Mouse (Mus musculus): ENCODE data around the gene Ttc34. TPM values are rescaled to one million over a fixed set of nuclear protein-coding genes. Genes with fewer than 3 reads are reported as not detected.
A peak's percentile ranks its signal among the peaks of the same experiment; 100 is the strongest.

Ttc34 gene
- polyA plus RNA-seq, 1 experiment: 19.9 TPM

DNA sequence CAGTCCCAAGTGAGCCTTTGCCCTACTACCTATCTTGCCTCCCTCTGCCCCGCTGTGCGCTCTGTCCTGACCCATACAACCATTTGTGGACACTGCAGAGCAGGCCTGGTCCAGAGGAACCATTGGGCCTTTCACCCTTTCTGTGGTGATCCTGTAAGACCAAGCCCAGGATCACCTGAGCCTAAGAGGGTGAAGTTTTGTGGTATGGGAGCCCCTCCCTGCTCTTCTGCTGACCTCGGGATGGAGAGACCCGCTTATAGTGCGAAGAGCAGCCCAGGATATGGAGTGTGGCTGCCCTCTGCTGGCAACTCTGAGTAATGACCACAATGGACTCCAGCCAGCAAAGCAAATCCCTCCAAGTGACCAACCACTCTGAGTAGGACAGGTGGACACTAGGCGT, 11.6 kb upstream of the Ttc34 start:
- Histone ChIP-seq H3K4me1 (ENCODE audit: control insufficient read depth, insufficient read depth, low read length) (no peaks in the 10 kb centered on the region), H3K27ac (ENCODE audit: control insufficient read depth, insufficient read depth, low read depth, low read length) (no peak overlapping the region), H3K27me3 (ENCODE audit: control insufficient read depth, insufficient read depth, low read length) (no peaks in the 10 kb centered on the region), H3K4me3 (ENCODE audit: control insufficient read depth, low read depth, low read length) (no peak overlapping the region), H3K36me3 (ENCODE audit: control insufficient read depth, insufficient read depth, low read length) (no peaks in the 10 kb centered on the region)
- TF ChIP-seq POLR2A (IDR thresholded peaks at IDR 0.05; ENCODE audit: control insufficient read depth, low read depth, low read length) (no peak), CTCF (IDR thresholded peaks at IDR 0.05; ENCODE audit: control insufficient read depth, insufficient read depth, insufficient replicate concordance, low read depth, low read length) (peak; percentile 89)

DNA sequence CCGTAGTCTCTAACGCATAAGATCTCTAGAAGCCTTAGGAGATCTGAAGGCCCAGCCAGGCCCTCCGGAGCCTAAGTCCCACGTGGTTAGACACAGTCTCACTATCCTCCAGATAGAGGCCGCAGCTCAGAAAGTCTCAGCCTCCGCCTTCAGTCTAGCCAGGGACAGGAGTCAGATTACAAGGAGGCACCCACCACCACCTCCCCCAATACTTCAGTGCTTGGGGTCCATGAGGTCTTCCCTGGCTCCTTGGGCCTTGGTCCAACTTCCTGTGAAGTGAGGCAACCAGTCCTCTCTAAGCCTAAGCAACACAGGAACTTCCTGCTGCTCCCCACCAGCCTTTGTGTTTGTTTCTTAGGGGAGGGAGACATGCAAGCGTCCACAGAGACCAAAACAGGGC, 11.0 kb upstream of the Ttc34 start:
- no peaks in the 10 kb centered on the region for H3K27me3 ChIP-seq (ENCODE audit: control insufficient read depth, insufficient read depth, low read length)
- H3K27ac ChIP-seq (ENCODE audit: control insufficient read depth, insufficient read depth, low read depth, low read length): no peak overlapping the region
- TF ChIP-seq POLR2A (IDR thresholded peaks at IDR 0.05; ENCODE audit: control insufficient read depth, low read depth, low read length) (no peak), CTCF (IDR thresholded peaks at IDR 0.05; ENCODE audit: control insufficient read depth, insufficient read depth, insufficient replicate concordance, low read depth, low read length) (no peak)
- no peak overlapping the region for H3K4me3 ChIP-seq (ENCODE audit: control insufficient read depth, low read depth, low read length)
- H3K4me1 ChIP-seq (ENCODE audit: control insufficient read depth, insufficient read depth, low read length): no peaks in the 10 kb centered on the region
- no peaks in the 10 kb centered on the region for H3K36me3 ChIP-seq (ENCODE audit: control insufficient read depth, insufficient read depth, low read length)

DNA sequence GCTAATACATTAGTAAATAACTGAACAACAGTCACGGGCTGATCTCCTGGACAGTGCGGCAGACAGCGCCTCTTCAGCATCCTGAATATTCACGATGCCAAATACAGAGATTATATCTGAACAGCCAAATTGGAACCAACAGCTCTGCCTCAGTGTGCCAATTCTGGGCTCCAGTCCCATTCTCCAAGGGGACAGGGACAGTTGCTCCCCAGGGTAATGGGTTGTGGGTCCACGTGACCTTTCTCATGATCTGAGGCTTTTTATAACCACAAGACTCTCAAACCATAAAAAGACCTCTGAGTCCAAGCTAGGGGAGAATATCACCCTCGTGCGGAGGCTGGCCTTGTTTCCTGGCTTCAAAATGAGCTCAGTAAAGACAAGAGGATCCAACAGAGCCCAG, 10.1 kb upstream of the Ttc34 start:
- TF ChIP-seq POLR2A (IDR thresholded peaks at IDR 0.05; ENCODE audit: control insufficient read depth, low read depth, low read length) (no peak), CTCF (IDR thresholded peaks at IDR 0.05; ENCODE audit: control insufficient read depth, insufficient read depth, insufficient replicate concordance, low read depth, low read length) (no peak)

DNA sequence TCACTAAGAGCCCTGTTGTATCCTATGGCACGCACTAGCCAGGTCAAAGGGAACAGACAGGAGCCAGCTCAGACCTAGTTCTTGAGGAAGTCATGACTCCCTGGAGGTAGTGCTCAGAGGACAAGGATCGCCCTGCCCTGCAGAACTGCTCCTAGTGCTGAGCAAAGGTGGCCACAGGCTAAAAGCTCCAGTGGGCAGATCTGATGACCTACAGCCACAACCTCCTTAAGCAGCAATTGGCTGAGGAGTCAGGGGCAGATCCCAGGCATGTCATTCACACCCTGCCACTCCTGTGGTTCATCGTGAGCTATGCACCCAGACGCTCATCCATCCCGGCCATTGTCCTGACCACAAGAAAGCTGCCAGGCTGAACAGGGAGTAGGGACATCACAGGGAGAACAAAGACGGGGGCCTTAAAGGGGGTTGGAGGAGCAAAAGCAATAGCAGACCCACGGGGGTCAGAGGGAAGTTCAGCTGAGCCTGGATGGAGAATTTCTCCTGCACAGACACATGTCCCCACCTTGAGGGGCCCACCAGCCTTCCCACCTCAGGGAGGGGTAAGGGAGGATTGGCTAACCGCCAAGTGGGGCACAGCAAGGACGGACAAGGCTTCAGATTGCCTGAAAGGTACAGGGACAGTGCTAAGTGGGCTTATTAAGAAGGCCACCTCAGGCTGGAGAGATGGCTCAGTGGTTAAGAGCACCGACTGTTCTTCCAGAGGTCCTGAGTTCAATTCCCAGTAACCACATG, 9.2 kb upstream of the Ttc34 start:
- H3K36me3 ChIP-seq (ENCODE audit: control insufficient read depth, insufficient read depth, low read length): no peaks in the 10 kb centered on the region
- no peak for TF ChIP-seq CTCF (IDR thresholded peaks at IDR 0.05; ENCODE audit: control insufficient read depth, insufficient read depth, insufficient replicate concordance, low read depth, low read length)
- TF ChIP-seq POLR2A (IDR thresholded peaks at IDR 0.05; ENCODE audit: control insufficient read depth, low read depth, low read length): no peak
- H3K4me3 ChIP-seq (ENCODE audit: control insufficient read depth, low read depth, low read length): no peak overlapping the region
- H3K27me3 ChIP-seq (ENCODE audit: control insufficient read depth, insufficient read depth, low read length): no peaks in the 10 kb centered on the region
- no peak overlapping the region for H3K27ac ChIP-seq (ENCODE audit: control insufficient read depth, insufficient read depth, low read depth, low read length)
- no peaks in the 10 kb centered on the region for H3K4me1 ChIP-seq (ENCODE audit: control insufficient read depth, insufficient read depth, low read length)

More for the DNA sequence above, 10.1 kb upstream of the Ttc34 start:
- Histone ChIP-seq H3K4me3 (ENCODE audit: control insufficient read depth, low read depth, low read length) (no peak overlapping the region), H3K4me1 (ENCODE audit: control insufficient read depth, insufficient read depth, low read length) (no peaks in the 10 kb centered on the region), H3K27me3 (ENCODE audit: control insufficient read depth, insufficient read depth, low read length) (no peaks in the 10 kb centered on the region), H3K27ac (ENCODE audit: control insufficient read depth, insufficient read depth, low read depth, low read length) (no peak overlapping the region), H3K36me3 (ENCODE audit: control insufficient read depth, insufficient read depth, low read length) (no peaks in the 10 kb centered on the region)

DNA sequence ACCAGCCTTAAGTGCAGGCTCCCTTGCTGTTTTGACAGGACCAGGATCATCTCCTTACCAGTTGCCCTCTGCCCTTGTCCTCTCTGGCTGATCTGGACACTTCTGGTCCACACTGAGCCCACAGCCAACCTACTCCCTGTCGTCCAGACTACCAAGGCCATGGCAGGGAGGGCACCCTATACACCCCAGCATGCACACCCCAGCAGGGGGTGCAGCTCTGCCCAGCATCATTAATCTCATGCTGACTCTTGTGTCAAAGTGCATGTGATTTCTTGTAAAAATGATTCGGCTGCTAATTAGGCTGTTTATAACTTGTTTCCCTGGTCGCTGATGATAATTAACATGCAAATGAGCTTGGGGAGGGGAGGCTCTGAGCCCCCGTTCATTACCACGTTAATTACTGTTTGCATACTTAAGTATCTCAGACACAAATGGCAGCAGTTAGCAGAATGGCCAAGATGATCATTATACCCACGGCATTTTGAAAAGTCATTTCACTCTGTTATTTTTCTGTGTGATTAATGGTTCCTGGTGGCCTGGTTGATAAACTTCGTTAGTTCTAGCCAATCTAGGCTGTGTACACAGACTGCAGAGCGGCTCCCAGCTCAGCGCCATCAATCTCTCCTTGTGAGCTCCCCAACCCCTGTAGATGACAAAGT, 5.2 kb upstream of the Ttc34 start:
- no peaks in the 10 kb centered on the region for H3K36me3 ChIP-seq (ENCODE audit: control insufficient read depth, insufficient read depth, low read length)
- no peaks in the 10 kb centered on the region for H3K27me3 ChIP-seq (ENCODE audit: control insufficient read depth, insufficient read depth, low read length)
- H3K27ac ChIP-seq (ENCODE audit: control insufficient read depth, insufficient read depth, low read depth, low read length): no peak overlapping the region
- H3K4me1 ChIP-seq (ENCODE audit: control insufficient read depth, insufficient read depth, low read length): no peaks in the 10 kb centered on the region
- no peak for TF ChIP-seq CTCF (IDR thresholded peaks at IDR 0.05; ENCODE audit: control insufficient read depth, insufficient read depth, insufficient replicate concordance, low read depth, low read length)
- no peak for TF ChIP-seq POLR2A (IDR thresholded peaks at IDR 0.05; ENCODE audit: control insufficient read depth, low read depth, low read length)
- H3K4me3 ChIP-seq (ENCODE audit: control insufficient read depth, low read depth, low read length): no peak overlapping the region

DNA sequence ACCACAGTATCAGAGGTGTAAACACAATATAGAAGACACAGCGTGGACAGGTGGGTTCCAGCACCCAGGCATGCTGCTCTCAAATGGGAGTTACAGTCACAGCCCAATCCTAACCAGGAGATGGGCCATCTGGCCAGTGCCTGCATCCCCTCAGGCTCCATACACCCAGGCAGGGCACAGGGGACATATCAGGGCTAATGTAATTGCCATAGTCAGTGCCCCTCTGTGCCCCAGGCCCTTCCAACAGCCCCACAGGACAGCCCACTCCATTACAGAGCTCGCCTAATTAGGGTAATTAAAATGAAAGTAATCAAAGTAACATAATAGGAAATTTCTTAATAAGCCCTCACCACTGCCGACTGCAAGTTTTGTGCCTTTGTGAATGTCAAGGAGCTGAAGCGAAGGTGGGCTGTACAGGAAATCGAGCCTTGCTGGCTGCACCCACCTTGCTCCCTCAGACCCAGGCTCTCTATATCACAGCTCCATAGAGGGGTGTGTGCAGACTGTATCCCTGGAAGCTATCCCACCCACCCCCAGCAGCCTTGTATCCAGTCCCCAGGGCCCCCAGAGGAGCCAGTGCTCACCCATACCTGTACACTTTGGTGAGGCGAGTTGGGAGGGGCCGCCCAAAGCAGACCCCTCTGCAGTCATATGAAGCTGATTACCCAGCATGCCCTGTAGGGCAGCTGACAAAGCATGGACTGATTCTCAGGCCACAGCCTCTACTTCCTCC, 910 bp upstream of the Ttc34 start:
- Histone ChIP-seq H3K27ac (ENCODE audit: control insufficient read depth, insufficient read depth, low read depth, low read length) (no peak overlapping the region), H3K4me1 (ENCODE audit: control insufficient read depth, insufficient read depth, low read length) (no peaks in the 10 kb centered on the region), H3K4me3 (ENCODE audit: control insufficient read depth, low read depth, low read length) (no peak overlapping the region), H3K36me3 (ENCODE audit: control insufficient read depth, insufficient read depth, low read length) (no peaks in the 10 kb centered on the region), H3K27me3 (ENCODE audit: control insufficient read depth, insufficient read depth, low read length) (no peaks in the 10 kb centered on the region)
- TF ChIP-seq CTCF (IDR thresholded peaks at IDR 0.05; ENCODE audit: control insufficient read depth, insufficient read depth, insufficient replicate concordance, low read depth, low read length): no peak
- no peak for TF ChIP-seq POLR2A (IDR thresholded peaks at IDR 0.05; ENCODE audit: control insufficient read depth, low read depth, low read length)

DNA sequence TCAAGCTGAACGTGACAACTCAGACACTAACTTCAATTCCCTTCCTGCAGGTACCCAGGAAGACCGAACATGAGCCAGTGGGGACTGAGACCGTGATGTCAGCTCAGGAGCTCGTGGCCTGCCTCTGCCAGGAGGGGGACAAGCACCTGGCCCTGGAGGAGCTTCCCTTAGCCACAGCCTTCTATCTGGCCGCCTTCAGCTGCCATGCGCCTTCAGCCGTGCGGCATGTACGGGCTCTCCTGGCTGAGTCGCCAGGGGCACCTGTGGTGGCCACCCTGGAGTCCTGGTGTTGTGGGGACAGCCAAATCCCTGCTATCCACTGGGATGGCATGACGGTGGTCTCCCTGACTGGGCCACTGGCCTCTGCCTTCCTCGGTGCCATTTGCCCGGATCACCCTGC, 1.5 kb downstream of the Ttc34 start:
- H3K4me3 ChIP-seq (ENCODE audit: control insufficient read depth, low read depth, low read length): no peak overlapping the region
- no peaks in the 10 kb centered on the region for H3K4me1 ChIP-seq (ENCODE audit: control insufficient read depth, insufficient read depth, low read length)
- H3K27me3 ChIP-seq (ENCODE audit: control insufficient read depth, insufficient read depth, low read length): no peaks in the 10 kb centered on the region
- TF ChIP-seq POLR2A (IDR thresholded peaks at IDR 0.05; ENCODE audit: control insufficient read depth, low read depth, low read length) (no peak), CTCF (IDR thresholded peaks at IDR 0.05; ENCODE audit: control insufficient read depth, insufficient read depth, insufficient replicate concordance, low read depth, low read length) (no peak)
- H3K36me3 ChIP-seq (ENCODE audit: control insufficient read depth, insufficient read depth, low read length): no peaks in the 10 kb centered on the region
- no peak overlapping the region for H3K27ac ChIP-seq (ENCODE audit: control insufficient read depth, insufficient read depth, low read depth, low read length)
